Mouse (Mus musculus) testis, postnatal 10 days (tissue): Measurements from ENCODE around the gene Ccng1.
"Not testable (repeated sequence)": the region's sequence is repeated elsewhere in the genome, so short reads cannot be mapped to it uniquely, and the experiment has no call there.

Source experiments
- DNase-seq: peaks from one replicate; pipeline ENCODE4 v3.0.0; 2021; ENCODE audit warnings: low spot score

Gene Ccng1

GRCm38 (mm10) chr11:40718324-40718723 lies 36.8 kb downstream of the Ccng1 start:
- no peak for DNase-seq

DNA sequence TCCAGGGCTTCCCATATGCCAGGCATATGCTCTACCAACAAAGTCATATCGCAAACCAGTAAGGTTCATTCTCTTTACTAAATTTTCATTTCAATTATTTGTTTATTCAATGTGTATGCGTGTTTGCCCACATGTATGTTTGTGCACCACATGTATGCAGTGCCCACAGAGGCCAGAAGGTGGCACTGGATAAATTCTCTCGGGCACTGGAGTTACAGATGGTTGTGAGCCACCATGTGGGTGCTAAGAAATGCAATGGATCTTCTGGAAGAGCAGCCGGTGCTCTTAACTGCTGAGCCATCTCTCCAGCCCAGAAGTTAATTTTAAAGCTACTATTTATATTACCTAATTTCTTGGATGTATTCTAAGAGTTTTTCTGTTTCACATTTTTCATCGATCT lies 39.6 kb downstream of the Ccng1 start:
- DNase-seq = no peak

DNA sequence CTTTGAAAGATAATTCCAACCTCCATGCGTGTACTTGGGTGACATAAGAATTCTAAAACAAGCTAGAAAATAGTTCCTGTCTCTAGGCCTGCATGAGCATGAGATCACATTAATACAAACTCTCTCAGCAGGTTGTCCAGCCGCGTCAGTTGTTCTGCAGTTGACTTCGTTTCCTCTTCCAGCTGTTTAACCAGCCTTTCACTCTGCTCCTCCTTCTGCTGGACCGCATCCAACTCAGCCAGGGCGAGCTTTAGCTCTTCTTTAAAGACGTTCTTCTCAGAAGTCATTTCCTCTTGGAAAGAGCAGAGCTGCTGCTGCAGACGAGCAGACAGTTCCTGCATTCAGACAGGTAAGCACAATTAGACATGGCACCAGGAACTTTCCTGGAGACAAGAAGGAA lies 41.3 kb downstream of the Ccng1 start:
- no peak for DNase-seq

GRCm38 (mm10) chr11:40709899-40710298 lies 45.2 kb downstream of the Ccng1 start:
- not testable (repeated sequence) for DNase-seq
